Mouse (Mus musculus): ENCODE measurements around the gene Rffl. TPM values are rescaled to one million over a fixed set of nuclear protein-coding genes. Genes with fewer than 3 reads are reported as not detected.
A peak's percentile ranks its signal among the peaks of the same experiment; 100 is the strongest.

The Rffl gene
- total RNA-seq, 1 experiment from 2014 or later = 21.5 TPM

DNA sequence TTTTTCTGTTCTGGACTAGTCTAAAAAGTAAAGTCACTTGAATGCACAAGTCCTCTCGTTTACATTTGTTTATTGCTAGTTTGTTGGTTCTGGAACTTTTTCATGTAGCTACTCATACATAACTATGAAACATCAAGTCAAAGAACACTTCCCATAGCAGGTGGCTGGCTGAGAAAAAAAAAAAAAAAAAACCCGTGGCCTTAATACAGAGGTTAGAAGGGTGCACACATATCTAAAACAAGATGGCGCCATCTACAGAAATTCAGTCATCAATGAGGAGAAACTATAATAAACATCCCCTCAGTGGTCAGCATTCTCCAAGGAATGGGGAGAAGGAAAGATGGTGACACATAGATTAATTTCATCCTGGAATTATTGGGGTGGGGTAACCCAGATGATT lies 63.6 kb downstream of the Rffl start:
- no peak for ATAC-seq (ENCODE audit: extremely low read depth, insufficient number of reproducible peaks, low FRiP score, poor library complexity, severe bottlenecking)

DNA sequence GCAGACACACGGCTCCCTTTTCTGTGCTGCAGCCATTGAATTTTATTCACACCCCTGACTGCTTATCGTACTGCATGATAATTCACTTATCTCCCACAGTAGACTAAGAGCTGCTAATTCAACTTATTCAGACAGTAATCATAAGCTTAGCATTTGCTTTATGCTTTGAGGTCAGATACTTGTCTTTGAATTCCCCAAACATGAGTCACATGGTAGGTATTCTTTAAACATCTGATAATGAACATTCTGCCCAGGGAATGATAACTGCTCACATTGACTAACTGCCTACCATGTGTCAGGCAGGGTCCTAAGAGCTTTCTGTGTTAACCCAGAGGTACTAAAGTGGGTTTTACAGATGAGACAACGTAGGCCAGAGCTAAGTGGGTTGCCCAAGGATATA lies 64.4 kb downstream of the Rffl start:
- ATAC-seq (ENCODE audit: extremely low read depth, insufficient number of reproducible peaks, low FRiP score, poor library complexity, severe bottlenecking) = no peak

DNA sequence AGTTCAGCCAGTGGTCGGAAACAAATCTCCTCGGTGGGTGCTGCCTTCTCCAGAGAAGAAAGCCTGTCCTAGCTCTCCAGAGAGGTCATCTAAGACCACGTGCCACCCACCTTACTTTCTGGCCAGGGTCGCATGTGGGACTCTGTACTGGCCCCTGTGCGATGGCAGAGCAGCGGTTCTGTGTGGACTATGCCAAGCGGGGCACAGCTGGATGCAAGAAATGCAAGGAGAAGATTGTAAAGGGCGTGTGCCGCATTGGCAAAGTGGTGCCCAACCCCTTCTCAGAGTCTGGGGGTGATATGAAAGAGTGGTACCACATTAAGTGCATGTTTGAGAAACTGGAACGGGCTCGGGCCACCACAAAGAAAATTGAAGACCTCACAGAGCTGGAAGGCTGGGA lies 87.6 kb downstream of the Rffl start:
- ATAC-seq (ENCODE audit: extremely low read depth, insufficient number of reproducible peaks, low FRiP score, poor library complexity, severe bottlenecking) = no peak

DNA sequence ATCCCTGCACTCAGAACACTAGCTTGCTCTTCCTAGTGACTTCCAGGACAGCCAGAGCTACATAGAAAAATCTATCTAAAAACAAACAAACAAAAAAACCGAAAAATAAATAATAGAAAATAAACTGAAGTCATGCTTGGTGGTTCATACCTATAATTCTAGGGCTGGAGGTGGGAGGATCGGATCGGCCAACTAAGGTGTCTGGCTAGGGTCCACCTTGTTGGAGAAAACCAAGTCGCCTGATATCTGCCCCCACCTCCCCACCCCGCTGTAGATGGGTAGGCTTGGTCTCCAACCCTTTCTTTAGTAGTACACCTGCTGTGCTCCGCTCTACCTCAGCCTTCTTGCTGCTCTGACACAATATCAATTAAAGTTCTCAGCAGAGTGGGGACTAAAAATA lies 88.8 kb downstream of the Rffl start:
- ATAC-seq (ENCODE audit: extremely low read depth, insufficient number of reproducible peaks, low FRiP score, poor library complexity, severe bottlenecking) = no peak

DNA sequence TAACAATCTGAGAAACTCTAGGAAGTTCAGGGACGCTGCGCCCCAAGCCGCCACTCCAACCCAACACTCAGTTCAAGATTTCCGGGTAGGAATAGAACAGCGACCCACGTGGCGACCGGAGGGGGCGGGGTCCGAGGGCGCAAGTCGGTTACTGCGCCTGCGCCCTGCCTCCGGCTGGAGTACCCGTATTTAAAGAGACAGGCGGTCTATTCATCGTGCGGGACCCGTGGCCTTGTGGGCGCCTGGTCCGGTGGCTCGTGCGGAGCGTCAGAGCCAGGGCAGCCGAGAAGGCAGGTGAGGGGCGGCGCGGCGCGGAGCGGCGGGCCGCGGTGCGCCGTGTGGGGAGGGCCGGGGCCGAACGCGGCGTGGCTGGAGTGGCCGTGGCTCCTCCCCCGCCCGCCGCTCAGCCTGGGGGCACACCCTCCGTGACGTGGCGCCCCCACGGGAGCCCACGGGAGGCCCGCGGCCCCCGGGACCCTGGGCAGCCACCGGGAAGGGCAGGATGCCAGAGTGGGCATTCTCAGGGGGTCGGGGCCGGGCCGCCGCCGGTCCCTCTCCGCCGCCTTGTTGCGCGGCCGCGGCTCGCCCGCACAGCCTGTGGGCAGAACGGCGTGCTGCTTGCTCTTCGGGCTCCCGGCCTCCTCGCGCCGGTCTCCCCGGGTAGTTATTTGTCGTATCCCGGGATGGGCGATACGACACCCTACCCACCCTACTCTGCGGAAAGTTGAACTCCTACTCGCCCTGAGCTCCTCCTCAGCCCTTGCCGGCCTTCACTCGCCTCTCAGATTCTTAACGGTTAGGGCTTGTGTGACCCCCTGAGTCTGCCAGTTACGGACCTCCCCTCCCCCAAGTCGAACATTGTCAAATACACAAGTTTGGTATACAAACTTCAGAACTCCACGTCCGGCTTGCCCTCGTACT lies 89.8 kb downstream of the Rffl start, which contains the start of gene Lig3:
Lig3 (plus strand) TSS at position 126 of the 921 bp plus-strand sequence.
- peak; percentile 89 for ATAC-seq (ENCODE audit: extremely low read depth, insufficient number of reproducible peaks, low FRiP score, poor library complexity, severe bottlenecking)

DNA sequence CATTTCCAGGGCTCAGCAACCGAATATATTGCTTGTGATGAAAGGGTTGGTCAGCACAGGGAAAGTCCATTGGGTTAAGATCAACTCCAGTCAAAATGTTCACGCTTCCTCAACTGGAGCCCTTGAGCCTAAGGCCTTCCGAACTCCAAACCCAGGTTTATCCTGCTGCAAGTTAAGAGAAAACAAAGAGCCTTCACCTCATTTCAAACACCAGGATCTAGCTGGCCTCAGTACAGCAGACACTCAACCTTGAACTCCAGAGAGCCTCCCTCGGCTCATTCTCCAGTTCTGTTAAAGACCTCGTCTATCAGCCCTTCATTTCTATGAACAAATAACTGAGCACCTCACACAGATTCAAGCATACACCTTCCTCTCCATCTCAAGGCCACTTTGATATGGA lies 90.9 kb downstream of the Rffl start:
- no peak for ATAC-seq (ENCODE audit: extremely low read depth, insufficient number of reproducible peaks, low FRiP score, poor library complexity, severe bottlenecking)

DNA sequence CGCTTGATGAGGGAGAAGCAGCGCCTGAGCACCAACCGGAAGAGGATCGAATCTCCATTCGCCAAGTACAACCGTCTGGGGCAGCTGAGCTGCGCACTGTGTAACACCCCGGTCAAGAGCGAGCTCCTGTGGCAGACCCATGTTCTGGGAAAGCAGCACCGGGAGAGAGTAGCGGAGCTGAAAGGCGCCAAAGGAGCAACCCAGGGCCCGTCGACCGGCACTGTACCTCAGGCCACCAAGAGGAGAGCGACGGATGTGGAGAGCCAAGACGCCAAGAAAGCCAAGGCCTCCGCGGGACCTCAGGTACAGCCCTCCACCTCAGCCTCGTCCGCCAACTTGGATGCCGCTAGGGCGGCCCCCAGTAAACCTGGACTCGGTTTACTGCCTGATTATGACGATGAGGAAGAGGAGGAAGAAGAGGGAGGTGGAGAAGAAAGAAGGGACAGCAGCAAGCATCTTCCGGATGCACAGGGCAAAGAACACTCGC lies 106.5 kb downstream of the Rffl start:
- ATAC-seq (ENCODE audit: extremely low read depth, insufficient number of reproducible peaks, low FRiP score, poor library complexity, severe bottlenecking) = no peak

DNA sequence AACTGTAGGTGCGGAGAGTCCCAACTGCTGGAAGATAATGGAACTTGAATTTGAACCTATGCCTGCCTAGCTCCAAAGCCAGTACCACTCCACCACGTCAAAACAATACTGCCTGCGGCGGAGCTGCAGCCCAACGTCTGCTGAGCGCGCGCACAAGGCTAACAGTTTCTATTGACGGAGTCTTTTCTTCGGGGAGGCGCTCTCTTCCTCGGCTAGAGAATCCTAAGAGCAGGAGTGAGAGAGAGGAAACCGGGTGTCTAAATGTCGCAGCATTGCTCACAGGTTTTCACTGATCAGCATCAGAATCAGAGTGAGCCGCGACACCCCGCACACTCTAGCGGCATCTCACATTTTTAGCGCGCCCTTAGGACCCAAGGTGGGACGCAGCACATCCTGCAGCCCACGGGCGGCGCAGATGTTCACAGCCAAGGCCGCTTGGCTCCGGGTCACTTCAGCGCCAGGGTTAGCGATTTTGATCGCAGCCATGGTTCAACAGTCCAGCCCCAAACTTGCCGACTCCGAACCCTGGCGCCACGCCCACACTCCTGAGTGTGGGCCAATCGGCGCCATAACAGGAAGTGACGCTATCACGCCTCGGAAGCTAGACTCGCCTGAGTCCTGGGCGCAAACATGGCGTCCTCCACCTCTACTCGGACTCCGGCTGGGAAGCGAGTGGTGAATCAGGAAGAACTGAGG lies 107.1 kb downstream of the Rffl start, which contains the start of the genes Cct6b and Zfp830:
Cct6b (minus strand) TSS at position 580 of the 696 bp plus-strand sequence.
Zfp830 (plus strand) TSS at position 604 of the 696 bp plus-strand sequence.
- peak; percentile 100 for ATAC-seq (ENCODE audit: extremely low read depth, insufficient number of reproducible peaks, low FRiP score, poor library complexity, severe bottlenecking)

DNA sequence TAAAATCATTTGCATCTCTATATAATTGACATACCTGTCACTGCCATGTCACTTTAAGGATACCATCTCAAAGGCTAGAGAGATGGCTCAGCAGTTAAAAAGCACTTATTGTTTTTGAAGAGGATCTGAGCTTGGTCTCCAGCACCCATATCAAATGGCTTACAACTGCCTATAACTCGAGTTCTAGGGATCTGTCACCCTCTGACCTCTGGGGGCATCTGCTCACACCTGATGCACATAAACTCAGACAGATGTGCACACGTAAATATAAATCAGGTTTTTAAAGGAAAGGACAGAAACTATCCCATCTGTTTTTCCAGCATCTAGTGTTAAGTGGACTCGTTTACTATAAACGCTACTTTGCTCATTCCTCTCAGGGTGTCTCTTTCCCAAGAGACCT lies 107.7 kb downstream of the Rffl start:
- no peak for ATAC-seq (ENCODE audit: extremely low read depth, insufficient number of reproducible peaks, low FRiP score, poor library complexity, severe bottlenecking)

DNA sequence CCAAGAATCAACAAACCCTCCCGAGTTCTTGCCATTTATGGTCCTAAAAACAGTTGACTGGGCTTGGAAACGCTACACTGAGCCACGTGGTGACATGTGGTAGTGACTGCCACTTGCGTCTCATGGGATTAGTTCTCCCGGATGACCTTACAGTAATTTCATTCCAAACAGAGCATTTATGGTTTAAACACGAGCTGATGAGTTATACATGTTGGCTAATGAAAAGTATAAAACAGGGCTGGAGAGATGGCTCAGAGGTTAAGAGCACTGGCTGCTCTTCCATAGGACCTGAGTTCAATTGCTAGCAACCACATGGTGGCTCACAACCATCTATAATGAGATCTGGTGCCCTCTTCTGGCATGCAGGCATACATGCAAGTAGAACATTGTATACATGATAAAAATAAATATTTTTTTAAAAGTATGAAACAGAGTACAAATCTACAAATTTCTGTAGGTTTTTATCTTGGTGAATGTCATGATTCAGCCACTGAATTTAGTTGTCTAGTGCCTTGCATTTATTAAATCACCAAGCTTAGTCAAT lies 108.7 kb downstream of the Rffl start:
- ATAC-seq (ENCODE audit: extremely low read depth, insufficient number of reproducible peaks, low FRiP score, poor library complexity, severe bottlenecking) = no peak

DNA sequence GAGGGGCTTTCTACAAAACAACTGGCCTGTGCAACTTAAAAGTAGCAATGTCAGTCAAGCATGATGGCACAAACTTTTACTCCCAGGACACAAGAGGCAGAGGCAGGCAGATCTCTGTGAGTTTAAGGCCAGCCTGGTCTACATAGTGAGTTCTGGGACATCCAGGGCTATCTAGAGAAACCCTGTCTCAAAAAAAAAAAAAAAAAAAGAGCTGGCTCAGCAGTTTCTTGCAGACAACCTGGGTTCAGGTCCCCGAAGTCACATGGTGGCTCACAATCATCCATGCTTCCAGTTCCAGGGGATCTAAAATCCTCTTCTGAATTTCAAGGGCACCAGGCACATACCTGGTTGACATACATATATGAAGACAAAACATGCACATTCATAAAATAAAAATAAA lies 115.1 kb downstream of the Rffl start:
- ATAC-seq (ENCODE audit: extremely low read depth, insufficient number of reproducible peaks, low FRiP score, poor library complexity, severe bottlenecking) = no peak

Other genes starting within 250 kb of the Rffl start
- 0.86 TPM in 1 of 2 replicates, not detected in the other for gene Cct6b, start 106.9 kb downstream of the Rffl start, total RNA-seq (2017)
- 44.8 and 51.3 TPM in 2 replicates for gene Zfp830, start 106.9 kb downstream of the Rffl start, total RNA-seq (2017)
- gene Lig3, start 90.1 kb downstream of the Rffl start, total RNA-seq (2017) = 21.4 and 34.8 TPM in 2 replicates
- gene Rad51d, start 19.4 kb upstream of the Rffl start, total RNA-seq (2017) = 20.1 and 22.5 TPM in 2 replicates
- gene Fndc8, start 20.9 kb upstream of the Rffl start, total RNA-seq (2017) = not detected in 2 replicates
- 5.6 and 10.7 TPM in 2 replicates for gene Nle1, start 37.2 kb upstream of the Rffl start, total RNA-seq (2017)
- gene Unc45b, start 39.3 kb upstream of the Rffl start, total RNA-seq (2017) = not detected in 2 replicates
- 117 and 124 TPM in 2 replicates for gene Slfn5, start 80.1 kb upstream of the Rffl start, total RNA-seq (2017)
- 5.5 and 8.0 TPM in 2 replicates for gene Slfn9, start 120.6 kb upstream of the Rffl start, total RNA-seq (2017)
- 130 and 136 TPM in 2 replicates for gene Slfn8, start 149.6 kb upstream of the Rffl start, total RNA-seq (2017)
- 1,322 and 1,334 TPM in 2 replicates for gene Slfn2, start 193.9 kb upstream of the Rffl start, total RNA-seq (2017)
- gene Slfn1, start 245.6 kb upstream of the Rffl start, total RNA-seq (2017) = 691 and 728 TPM in 2 replicates